Mouse (Mus musculus): ENCODE data around the gene Usp18.

DNA sequence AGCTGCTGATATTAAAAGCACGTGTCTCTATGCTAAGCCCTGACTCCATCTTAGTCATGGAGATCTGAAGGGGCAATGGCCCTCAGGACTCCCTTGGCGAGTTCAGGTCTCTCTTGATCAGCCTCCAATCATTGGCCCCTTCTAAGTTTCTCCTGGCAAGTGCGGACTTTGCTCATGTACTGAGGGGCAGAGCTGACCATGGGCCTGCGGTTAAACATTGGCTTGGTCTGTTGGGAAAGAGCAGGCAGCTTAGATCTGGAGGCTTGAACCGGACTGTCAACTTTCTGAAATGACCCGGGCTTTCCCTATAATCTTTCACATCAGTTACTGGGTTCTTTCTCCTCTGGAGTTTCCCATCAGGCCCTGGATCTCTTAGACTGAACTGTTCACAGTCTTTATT, 65.3 kb downstream of the Usp18 start:
- TF ChIP-seq POLR2A (IDR thresholded peaks at IDR 0.05; ENCODE audit: insufficient read depth, low read length) = no peak
- TF ChIP-seq CTCF (IDR thresholded peaks at IDR 0.05; ENCODE audit: low read depth, low read length) = no peak
- no peak for TF ChIP-seq EP300 (IDR thresholded peaks at IDR 0.05; ENCODE audit: insufficient read depth, low read depth, low read length)
